Comparison of ENCODE assay signal across 22 mouse cellular contexts in the genomic region with DNA sequence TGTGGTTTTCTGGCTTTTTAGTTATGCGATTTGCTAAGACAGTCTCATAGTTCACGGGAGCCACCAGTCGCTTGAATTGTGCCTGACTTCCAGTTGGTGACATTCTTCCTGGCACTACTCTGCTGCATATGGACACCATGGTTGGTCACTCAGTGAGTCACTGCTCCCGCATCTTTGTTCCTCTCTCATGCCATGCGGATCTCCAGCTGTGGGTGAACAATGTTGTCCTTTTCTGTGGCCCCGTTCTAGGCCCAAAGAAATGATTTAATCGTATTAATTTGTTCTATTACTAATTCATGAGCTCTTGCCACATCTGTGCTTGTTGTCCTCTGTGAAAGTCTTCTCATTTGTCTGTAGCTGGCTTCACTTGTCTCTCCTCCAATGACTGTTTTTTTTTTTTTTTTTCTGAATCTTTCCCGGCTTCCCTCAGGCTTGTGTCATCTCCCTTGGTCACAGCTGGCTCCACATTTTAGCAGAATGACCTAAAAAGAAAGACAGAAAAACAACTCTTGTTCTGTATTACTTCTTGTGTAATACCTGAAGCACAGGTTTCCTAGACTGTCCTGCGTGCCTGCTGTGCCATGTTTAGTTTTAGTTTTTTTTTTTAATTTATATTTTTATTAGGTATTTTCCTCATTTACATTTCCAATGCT. TPM values are rescaled to one million over a fixed set of nuclear protein-coding genes. Genes with fewer than 3 reads are reported as not detected.
DNase-seq lines count a peak whose midpoint lies in the region; ATAC-seq and TF ChIP-seq lines count a peak whose summit lies in the region.
"Had no signal": no experiment of that assay in that cellular context is flagged by ENCODE, and none has a peak within 500 bp of the region (broad histone marks: within the 10 kb centered on the region; RNA-seq: fewer than 3 reads in every experiment).

No protein-coding gene starts in this region.

- H3K4me1 ChIP-seq in lung, postnatal 0 days (ENCODE audit: insufficient read depth, low read depth, low read length) = peaks cover 4% of the 10 kb centered on the region; the same call in 1 of the 2 replicates
- peaks cover 12% of the 10 kb centered on the region; the same call in 1 of the 2 replicates for H3K4me1 ChIP-seq in lung, adult 2 months (ENCODE audit: control insufficient read depth, insufficient read depth, low read length)
- H3K4me1 ChIP-seq in midbrain, embryonic 13.5 days (replicated peaks) = peaks cover 31% of the 10 kb centered on the region
- H3K4me1 ChIP-seq: forebrain, embryonic 15.5 days had no signal

- H3K4me3 ChIP-seq in lung, postnatal 0 days (ENCODE audit: low read depth, low read length) = no peak overlapping the region
- H3K4me3 ChIP-seq in lung, adult 2 months (replicated peaks; ENCODE audit: extremely low read depth, low read depth, low read length) = no peak overlapping the region
- no peak overlapping the region for H3K4me3 ChIP-seq in midbrain, embryonic 13.5 days (replicated peaks)
- H3K4me3 ChIP-seq: embryonic facial prominence, embryonic 10.5 days; erythroblast, embryonic 14.5 days; forebrain, embryonic 15.5 days; heart, embryonic 13.5 days; kidney, embryonic 15.5 days; lung, embryonic 15.5 days had no signal

- H3K9me3 ChIP-seq in lung, postnatal 0 days (ENCODE audit: low read length) = no peaks in the 10 kb centered on the region
- H3K9me3 ChIP-seq in midbrain, embryonic 13.5 days = no peaks in the 10 kb centered on the region
- H3K9me3 ChIP-seq: embryonic facial prominence, embryonic 10.5 days; forebrain, embryonic 15.5 days; heart, embryonic 13.5 days; kidney, embryonic 15.5 days; lung, embryonic 15.5 days had no signal

- 82% methylated on average over 9 of the region's 9 CpGs for WGBS in lung, postnatal 0 days
- 76% methylated on average over 9 of the region's 9 CpGs for WGBS in lung, adult 2 months
- 59% methylated on average over 9 of the region's 9 CpGs for WGBS in midbrain, embryonic 13.5 days

- ATAC-seq in lung, postnatal 0 days = peak; percentile 26; the same call in 1 of the 2 replicates
- no peak for ATAC-seq in midbrain, embryonic 13.5 days
- no peak for ATAC-seq in granulocyte monocyte progenitor cell, adult 5-6 weeks (replicated peaks; ENCODE audit: poor library complexity, severe bottlenecking)
- ATAC-seq: CD4-positive, CD25-positive, alpha-beta regulatory T cell, adult 4 months; forebrain, embryonic 15.5 days; inflammation-experienced regulatory T-cells, adult 6 months; midbrain, embryonic 16.5 days had no signal

- H3K4me2 ChIP-seq in lung, postnatal 0 days (replicated peaks; ENCODE audit: low read depth, low read length) = no peak overlapping the region
- no peak overlapping the region for H3K4me2 ChIP-seq in midbrain, embryonic 13.5 days (replicated peaks)
- H3K4me2 ChIP-seq: forebrain, embryonic 15.5 days; heart, embryonic 13.5 days; kidney, embryonic 15.5 days; lung, embryonic 15.5 days had no signal

- no peak for TF ChIP-seq CTCF in lung, postnatal 0 days (IDR thresholded peaks at IDR 0.05)
- no peak for TF ChIP-seq CTCF in lung, adult 2 months (IDR thresholded peaks at IDR 0.05; ENCODE audit: insufficient read depth, low read length)

- H3K9ac ChIP-seq in lung, postnatal 0 days (replicated peaks; ENCODE audit: low read depth) = no peak overlapping the region
- no peak overlapping the region for H3K9ac ChIP-seq in midbrain, embryonic 13.5 days (replicated peaks)
- H3K9ac ChIP-seq: forebrain, embryonic 15.5 days; heart, embryonic 13.5 days; kidney, embryonic 15.5 days; lung, embryonic 15.5 days had no signal

- DNase-seq in layer of hippocampus, adult 11-12 months (ENCODE audit: low spot score) = peak; percentile 67
- DNase-seq in layer of hippocampus, postnatal 36 days = no peak
- DNase-seq in lung, postnatal 0 days (ENCODE audit: low spot score) = no peak
- DNase-seq in lung, adult 2 months = no peak
- peak; percentile 48 for DNase-seq in cerebellum, adult 8-10 months
- peak; percentile 80 for DNase-seq in telencephalon, adult 2 months (ENCODE audit: low read depth, low spot score)
- DNase-seq: adrenal gland, postnatal 25 days; gastrocnemius, postnatal 14 days; heart, postnatal 4 days; right cerebral cortex, postnatal 25 days; thymus, adult 2 months had no signal

- H3K27ac ChIP-seq in lung, postnatal 0 days (ENCODE audit: low read length) = no peak overlapping the region
- H3K27ac ChIP-seq in midbrain, embryonic 13.5 days = no peak overlapping the region
- H3K27ac ChIP-seq: embryonic facial prominence, embryonic 10.5 days; forebrain, embryonic 15.5 days; heart, embryonic 13.5 days; kidney, embryonic 15.5 days; lung, embryonic 15.5 days had no signal

- no peaks in the 10 kb centered on the region for H3K27me3 ChIP-seq in lung, postnatal 0 days (replicated peaks; ENCODE audit: insufficient read depth, low read length)
- H3K27me3 ChIP-seq in midbrain, embryonic 13.5 days = no peaks in the 10 kb centered on the region
- H3K27me3 ChIP-seq: forebrain, embryonic 15.5 days; heart, embryonic 13.5 days; kidney, embryonic 15.5 days; lung, embryonic 15.5 days had no signal

- TF ChIP-seq POLR2A in lung, adult 2 months (IDR thresholded peaks at IDR 0.05; ENCODE audit: borderline replicate concordance, extremely low read depth, low read depth, low read length) = no peak

- no peak for TF ChIP-seq EP300 in lung, postnatal 0 days (IDR thresholded peaks at IDR 0.05)

- H3K36me3 ChIP-seq in lung, postnatal 0 days (ENCODE audit: insufficient read depth, low read length) = no peaks in the 10 kb centered on the region
- no peaks in the 10 kb centered on the region for H3K36me3 ChIP-seq in midbrain, embryonic 13.5 days
- H3K36me3 ChIP-seq: forebrain, embryonic 15.5 days; heart, embryonic 13.5 days; kidney, embryonic 15.5 days; lung, embryonic 15.5 days had no signal

RNA-seq across cellular contexts. Expression of a gene that starts 40.5 kb away (rescaled TPM):
- total RNA-seq in layer of hippocampus, postnatal 36 days (2021) = 100 to 1,000 TPM; 129 to 141 TPM
- polyA plus RNA-seq in lung, postnatal 0 days (2015; fragmentation: Nextera tagmentation; extraction: Ambion mirVana) = 8.9 and 9.3 TPM in 2 replicates
- polyA plus RNA-seq in lung, adult 2 months (2012; rRNA removed) = 16.7 and 22.2 TPM in 2 replicates
- 5.7 and 6.7 TPM in 2 replicates for polyA plus RNA-seq in midbrain, embryonic 13.5 days (2015; fragmentation: Nextera tagmentation; extraction: Ambion mirVana)
- 35.8 and 59.8 TPM in 2 replicates for total RNA-seq in granulocyte monocyte progenitor cell, adult 5-6 weeks (2014; fragmentation: Nextera tagmentation)
- 12.7 and 16.5 TPM in 2 replicates for total RNA-seq in granulocyte monocyte progenitor cell, adult 5-6 weeks (2017)

RNA-seq across cellular contexts. Expression of a gene that starts 40.6 kb away (rescaled TPM):
- 100 to 1,000 TPM; 227 to 234 TPM for total RNA-seq in layer of hippocampus, postnatal 36 days (2021)
- 82.8 and 84.6 TPM in 2 replicates for polyA plus RNA-seq in lung, postnatal 0 days (2015; fragmentation: Nextera tagmentation; extraction: Ambion mirVana)
- polyA plus RNA-seq in lung, adult 2 months (2012; rRNA removed) = 22.0 and 24.9 TPM in 2 replicates
- polyA plus RNA-seq in midbrain, embryonic 13.5 days (2015; fragmentation: Nextera tagmentation; extraction: Ambion mirVana) = 303 and 305 TPM in 2 replicates
- 30.6 and 32.3 TPM in 2 replicates for total RNA-seq in granulocyte monocyte progenitor cell, adult 5-6 weeks (2014; fragmentation: Nextera tagmentation)
- total RNA-seq in granulocyte monocyte progenitor cell, adult 5-6 weeks (2017) = 88.9 and 95.7 TPM in 2 replicates

Comparison
In these comparisons a context has a peak if more than half of its experiments do, and no peak if none do; other contexts are left out.
1. DNase-seq: peak in layer of hippocampus, adult 11-12 months (single experiment), cerebellum, adult 8-10 months (single experiment) and telencephalon, adult 2 months (single experiment); none in layer of hippocampus, postnatal 36 days (0 of 2), lung, postnatal 0 days (single experiment) and lung, adult 2 months (single experiment).